Mouse (Mus musculus) lung, embryonic 14.5 days (tissue): ENCODE measurements at regions not wholly inside any gene's neighbourhood (a gene's known extent, or its start where the extent isn't known, plus 50 kb on each side); places are given as distances from the start of the nearest gene placed in this dataset.

Experiments
- ATAC-seq: fragments of 200-750 bp; cut with Nextera tagmentation; 2 replicates; pipeline ENCODE4 v1.8.0; 2017; ENCODE audit warnings: mild to moderate bottlenecking, moderate TSS enrichment, moderate library complexity; ENCODE audit not compliant: insufficient read depth
- DNase-seq: peaks from one replicate; pipeline ENCODE4 v3.0.0-alpha.2; 2015
- H3K27ac ChIP-seq: fragments of 300-500 bp; sonication (generic); 2 replicates; pipeline ENCODE4 v1.5.1; 2014; ENCODE audit warnings: low read depth, mild to moderate bottlenecking, moderate library complexity
- H3K27me3 ChIP-seq: fragments of 300-500 bp; sonication (generic); 2 replicates; pipeline ENCODE4 v1.6.1; 2014; ENCODE audit warnings: low read length, control low read depth; ENCODE audit not compliant: insufficient read depth
- H3K36me3 ChIP-seq: fragments of 300-500 bp; sonication (generic); 2 replicates; pipeline ENCODE4 v1.6.1; 2014; ENCODE audit warnings: control low read depth; ENCODE audit not compliant: insufficient read depth
- H3K4me1 ChIP-seq: fragments of 300-500 bp; sonication (generic); 2 replicates; pipeline ENCODE4 v1.6.1; 2014; ENCODE audit warnings: antibody characterized with exemption, control low read depth; ENCODE audit not compliant: insufficient read depth
- H3K4me2 ChIP-seq: fragments of 300-500 bp; sonication (generic); 2 replicates; pipeline ENCODE4 v1.6.1; 2014; ENCODE audit warnings: mild to moderate bottlenecking
- H3K4me3 ChIP-seq: fragments of 300-500 bp; sonication (generic); 2 replicates; pipeline ENCODE4 v1.5.1; 2014; ENCODE audit warnings: low read depth, low read length
- H3K9ac ChIP-seq: fragments of 300-500 bp; sonication (generic); 2 replicates; pipeline ENCODE4 v1.6.1; 2014
- H3K9me3 ChIP-seq: fragments of 300-500 bp; sonication (generic); 2 replicates; pipeline ENCODE4 v1.6.1; 2016; ENCODE audit warnings: low read depth, low read length, control low read depth
- CTCF ChIP-seq: IDR thresholded peaks from 2 replicates; pipeline ENCODE4 v1.5.1; 2016; ENCODE audit warnings: antibody characterized with exemption, low read depth
- WGBS: fragments of 180-500 bp; shearing (Covaris S2); extraction: QIAGEN DNeasy Blood & Tissue Kit; methylation state at CpG from one replicate; pipeline ENCODE4 v1.1.7; 2014; 5-methylcytosine and 5-hydroxymethylcytosine counted together

- no peaks in the 10 kb centered on the region for H3K36me3 ChIP-seq
- ATAC-seq (no peak), DNase-seq (no peak)
- no peak overlapping the region for H3K27ac ChIP-seq
- no peaks in the 10 kb centered on the region for H3K27me3 ChIP-seq
- TF ChIP-seq CTCF: no peak
- H3K9ac ChIP-seq: no peak overlapping the region
- no peaks in the 10 kb centered on the region for H3K9me3 ChIP-seq
- H3K4me1 ChIP-seq: no peaks in the 10 kb centered on the region
- no peak overlapping the region for H3K4me3 ChIP-seq
- H3K4me2 ChIP-seq: no peak overlapping the region
Observed at GRCm38 (mm10) chr2:114993419-114993818, 338.7 kb upstream of the Dph6 start.

- 54% methylated on average over 2 of the region's 2 CpGs for WGBS
- ATAC-seq: no peak
- Histone ChIP-seq H3K4me2 (no peak overlapping the region), H3K36me3 (no peaks in the 10 kb centered on the region), H3K27me3 (no peaks in the 10 kb centered on the region), H3K4me3 (no peak overlapping the region), H3K27ac (no peak overlapping the region), H3K9me3 (no peaks in the 10 kb centered on the region), H3K9ac (no peak overlapping the region), H3K4me1 (no peaks in the 10 kb centered on the region)
- DNase-seq: no peak
- TF ChIP-seq CTCF: no peak
Observed at GRCm38 (mm10) chr2:114993882-114994281, 339.1 kb upstream of the Dph6 start.

- Histone ChIP-seq H3K27ac (no peak overlapping the region), H3K9me3 (no peaks in the 10 kb centered on the region), H3K4me3 (no peak overlapping the region), H3K4me2 (no peak overlapping the region), H3K4me1 (no peaks in the 10 kb centered on the region), H3K36me3 (no peaks in the 10 kb centered on the region), H3K27me3 (no peaks in the 10 kb centered on the region), H3K9ac (no peak overlapping the region)
- no peak for TF ChIP-seq CTCF
- 64% methylated on average over 2 of the region's 2 CpGs for WGBS
- DNase-seq: no peak
- ATAC-seq: no peak
Observed at GRCm38 (mm10) chr2:114994691-114995347, 340.1 kb upstream of the Dph6 start.

GRCm38 (mm10) chr2:115013916-115014315, 359.2 kb upstream of the Dph6 start:
- 76% methylated on average over 1 of the region's 1 CpGs for WGBS
- no peaks in the 10 kb centered on the region for H3K36me3 ChIP-seq
- no peak overlapping the region for H3K4me2 ChIP-seq
- no peak overlapping the region for H3K4me3 ChIP-seq
- no peak for DNase-seq
- no peaks in the 10 kb centered on the region for H3K4me1 ChIP-seq
- H3K27me3 ChIP-seq: no peaks in the 10 kb centered on the region
- H3K27ac ChIP-seq: no peak overlapping the region
- no peak for ATAC-seq
- H3K9me3 ChIP-seq: no peaks in the 10 kb centered on the region; the same call in 1 of the 2 replicates
- H3K9ac ChIP-seq: no peak overlapping the region
- TF ChIP-seq CTCF: no peak

GRCm38 (mm10) chr2:115026777-115027176, 372.0 kb upstream of the Dph6 start:
- Histone ChIP-seq H3K36me3 (no peaks in the 10 kb centered on the region), H3K9me3 (no peaks in the 10 kb centered on the region), H3K4me3 (no peak overlapping the region), H3K27me3 (no peaks in the 10 kb centered on the region), H3K27ac (no peak overlapping the region), H3K4me2 (no peak overlapping the region), H3K9ac (no peak overlapping the region), H3K4me1 (no peaks in the 10 kb centered on the region)
- no peak for TF ChIP-seq CTCF
- ATAC-seq (no peak), DNase-seq (no peak)
- WGBS: 87% methylated on average over 3 of the region's 3 CpGs

GRCm38 (mm10) chr2:115031134-115031533, 376.4 kb upstream of the Dph6 start:
- Histone ChIP-seq H3K36me3 (no peaks in the 10 kb centered on the region), H3K27ac (no peak overlapping the region), H3K9ac (no peak overlapping the region), H3K4me2 (no peak overlapping the region), H3K9me3 (no peaks in the 10 kb centered on the region), H3K4me1 (no peaks in the 10 kb centered on the region), H3K27me3 (no peaks in the 10 kb centered on the region), H3K4me3 (no peak overlapping the region)
- WGBS: 46% methylated on average over 2 of the region's 2 CpGs
- DNase-seq: peak; percentile 46
- ATAC-seq: peak; percentile 74; the same call in 1 of the 2 replicates
- no peak for TF ChIP-seq CTCF

GRCm38 (mm10) chr2:115036205-115036604, 381.4 kb upstream of the Dph6 start:
- no peak overlapping the region for H3K9ac ChIP-seq
- ATAC-seq: no peak
- no peak overlapping the region for H3K4me2 ChIP-seq
- H3K27me3 ChIP-seq: no peaks in the 10 kb centered on the region
- peak; percentile 55 for DNase-seq
- H3K4me3 ChIP-seq: no peak overlapping the region
- no peak for TF ChIP-seq CTCF
- 44% methylated on average over 3 of the region's 3 CpGs for WGBS
- H3K4me1 ChIP-seq: no peaks in the 10 kb centered on the region
- H3K9me3 ChIP-seq: no peaks in the 10 kb centered on the region
- no peak overlapping the region for H3K27ac ChIP-seq
- no peaks in the 10 kb centered on the region for H3K36me3 ChIP-seq

- Histone ChIP-seq H3K4me3 (no peak overlapping the region), H3K9ac (no peak overlapping the region), H3K4me2 (no peak overlapping the region), H3K27ac (no peak overlapping the region), H3K9me3 (no peaks in the 10 kb centered on the region), H3K4me1 (no peaks in the 10 kb centered on the region), H3K36me3 (no peaks in the 10 kb centered on the region), H3K27me3 (no peaks in the 10 kb centered on the region)
- WGBS: 47% methylated on average over 7 of the region's 7 CpGs
- ATAC-seq (no peak), DNase-seq (no peak)
- TF ChIP-seq CTCF: no peak
Observed at GRCm38 (mm10) chr2:115042299-115042785, 387.6 kb upstream of the Dph6 start.
